Mouse (Mus musculus): ENCODE data around the gene Lamtor2. TPM values are rescaled to one million over a fixed set of nuclear protein-coding genes. Genes with fewer than 3 reads are reported as not detected.

Lamtor2 gene
- polyA plus RNA-seq, 1 experiment from 2014 or later: 256 TPM

- Histone ChIP-seq H3K27me3 (replicated peaks; ENCODE audit: control insufficient read depth, insufficient read depth, low read length) (no peaks in the 10 kb centered on the region), H3K4me3 (ENCODE audit: low read length) (no peak overlapping the region), H3K27ac (ENCODE audit: low read length) (no peak overlapping the region), H3K36me3 (ENCODE audit: control insufficient read depth, insufficient read depth, low read length) (peaks cover 3% of the 10 kb centered on the region; the same call in 1 of the 2 replicates), H3K9ac (ENCODE audit: low read depth, low read length) (no peak overlapping the region), H3K4me1 (ENCODE audit: control insufficient read depth, insufficient read depth, low read length) (peaks cover 30% of the 10 kb centered on the region), H3K4me2 (ENCODE audit: low read depth, low read length) (0 out of 2 replicates have a peak overlapping the region, but pooled peaks have one; percentile 0), H3K9me3 (ENCODE audit: control insufficient read depth, low read length) (no peaks in the 10 kb centered on the region)
- 34% methylated on average over 17 of the region's 17 CpGs for WGBS
- peak; percentile 69 for ATAC-seq
These were observed 26.4 kb downstream of the Lamtor2 start for GRCm38 (mm10) chr3:88526157-88527131.

- Histone ChIP-seq H3K4me2 (ENCODE audit: low read depth, low read length) (no peak overlapping the region), H3K4me1 (ENCODE audit: control insufficient read depth, insufficient read depth, low read length) (peaks cover 23% of the 10 kb centered on the region), H3K4me3 (ENCODE audit: low read length) (no peak overlapping the region), H3K36me3 (ENCODE audit: control insufficient read depth, insufficient read depth, low read length) (peaks cover 3% of the 10 kb centered on the region; the same call in 1 of the 2 replicates), H3K27ac (ENCODE audit: low read length) (no peak overlapping the region), H3K9me3 (ENCODE audit: control insufficient read depth, low read length) (no peaks in the 10 kb centered on the region), H3K9ac (ENCODE audit: low read depth, low read length) (no peak overlapping the region), H3K27me3 (replicated peaks; ENCODE audit: control insufficient read depth, insufficient read depth, low read length) (no peaks in the 10 kb centered on the region)
- no peak for ATAC-seq
- 87% methylated on average over 5 of the region's 5 CpGs for WGBS
These were observed 27.9 kb downstream of the Lamtor2 start for GRCm38 (mm10) chr3:88525021-88525420.

GRCm38 (mm10) chr3:88523027-88523426 is 29.8 kb downstream of the Lamtor2 start:
- Histone ChIP-seq H3K4me2 (ENCODE audit: low read depth, low read length) (no peak overlapping the region), H3K4me1 (ENCODE audit: control insufficient read depth, insufficient read depth, low read length) (peaks cover 12% of the 10 kb centered on the region), H3K9ac (ENCODE audit: low read depth, low read length) (no peak overlapping the region), H3K27ac (ENCODE audit: low read length) (no peak overlapping the region), H3K9me3 (ENCODE audit: control insufficient read depth, low read length) (no peaks in the 10 kb centered on the region), H3K27me3 (replicated peaks; ENCODE audit: control insufficient read depth, insufficient read depth, low read length) (no peaks in the 10 kb centered on the region), H3K36me3 (ENCODE audit: control insufficient read depth, insufficient read depth, low read length) (peaks cover 3% of the 10 kb centered on the region; the same call in 1 of the 2 replicates), H3K4me3 (ENCODE audit: low read length) (no peak overlapping the region)
- no peak for ATAC-seq
- WGBS: 82% methylated on average over 8 of the region's 8 CpGs

- Histone ChIP-seq H3K36me3 (ENCODE audit: control insufficient read depth, insufficient read depth, low read length) (peaks cover 3% of the 10 kb centered on the region; the same call in 1 of the 2 replicates), H3K27me3 (replicated peaks; ENCODE audit: control insufficient read depth, insufficient read depth, low read length) (no peaks in the 10 kb centered on the region), H3K4me1 (ENCODE audit: control insufficient read depth, insufficient read depth, low read length) (peaks cover 6% of the 10 kb centered on the region; the same call in 1 of the 2 replicates), H3K4me3 (ENCODE audit: low read length) (no peak overlapping the region), H3K27ac (ENCODE audit: low read length) (no peak overlapping the region), H3K4me2 (ENCODE audit: low read depth, low read length) (no peak overlapping the region), H3K9ac (ENCODE audit: low read depth, low read length) (no peak overlapping the region), H3K9me3 (ENCODE audit: control insufficient read depth, low read length) (no peaks in the 10 kb centered on the region)
- ATAC-seq: peak; percentile 17
- 29% methylated on average over 9 of the region's 9 CpGs for WGBS
These were observed 31.0 kb downstream of the Lamtor2 start for GRCm38 (mm10) chr3:88521803-88522331.

- H3K27ac ChIP-seq (ENCODE audit: low read length): no peak overlapping the region
- WGBS: 92% methylated on average over 6 of the region's 6 CpGs
- H3K4me1 ChIP-seq (ENCODE audit: control insufficient read depth, insufficient read depth, low read length): peaks cover 7% of the 10 kb centered on the region; the same call in 1 of the 2 replicates
- H3K27me3 ChIP-seq (replicated peaks; ENCODE audit: control insufficient read depth, insufficient read depth, low read length): no peaks in the 10 kb centered on the region
- no peak for ATAC-seq
- peaks cover 3% of the 10 kb centered on the region; the same call in 1 of the 2 replicates for H3K36me3 ChIP-seq (ENCODE audit: control insufficient read depth, insufficient read depth, low read length)
- H3K9me3 ChIP-seq (ENCODE audit: control insufficient read depth, low read length): no peaks in the 10 kb centered on the region
- H3K4me3 ChIP-seq (ENCODE audit: low read length): no peak overlapping the region
- H3K9ac ChIP-seq (ENCODE audit: low read depth, low read length): no peak overlapping the region
- no peak overlapping the region for H3K4me2 ChIP-seq (ENCODE audit: low read depth, low read length)
These were observed 31.7 kb downstream of the Lamtor2 start for GRCm38 (mm10) chr3:88521156-88521555.

GRCm38 (mm10) chr3:88520078-88520477 is 32.8 kb downstream of the Lamtor2 start:
- Histone ChIP-seq H3K4me3 (ENCODE audit: low read length) (no peak overlapping the region), H3K4me2 (ENCODE audit: low read depth, low read length) (no peak overlapping the region), H3K27ac (ENCODE audit: low read length) (no peak overlapping the region), H3K9ac (ENCODE audit: low read depth, low read length) (no peak overlapping the region), H3K4me1 (ENCODE audit: control insufficient read depth, insufficient read depth, low read length) (peaks cover 5% of the 10 kb centered on the region; the same call in 1 of the 2 replicates), H3K27me3 (replicated peaks; ENCODE audit: control insufficient read depth, insufficient read depth, low read length) (no peaks in the 10 kb centered on the region), H3K36me3 (ENCODE audit: control insufficient read depth, insufficient read depth, low read length) (peaks cover 3% of the 10 kb centered on the region; the same call in 1 of the 2 replicates), H3K9me3 (ENCODE audit: control insufficient read depth, low read length) (no peaks in the 10 kb centered on the region)
- ATAC-seq: no peak
- WGBS: 84% methylated on average over 2 of the region's 2 CpGs

GRCm38 (mm10) chr3:88518411-88518810 is 34.5 kb downstream of the Lamtor2 start:
- ATAC-seq: no peak

GRCm38 (mm10) chr3:88516407-88516806 is 36.5 kb downstream of the Lamtor2 start:
- Histone ChIP-seq H3K9me3 (ENCODE audit: control insufficient read depth, low read length) (no peaks in the 10 kb centered on the region), H3K36me3 (ENCODE audit: control insufficient read depth, insufficient read depth, low read length) (no peaks in the 10 kb centered on the region), H3K4me2 (ENCODE audit: low read depth, low read length) (no peak overlapping the region), H3K4me3 (ENCODE audit: low read length) (no peak overlapping the region), H3K9ac (ENCODE audit: low read depth, low read length) (no peak overlapping the region), H3K27me3 (replicated peaks; ENCODE audit: control insufficient read depth, insufficient read depth, low read length) (no peaks in the 10 kb centered on the region), H3K4me1 (ENCODE audit: control insufficient read depth, insufficient read depth, low read length) (peaks cover 34% of the 10 kb centered on the region), H3K27ac (ENCODE audit: low read length) (no peak overlapping the region)
- no peak for ATAC-seq
- WGBS: 58% methylated on average over 2 of the region's 2 CpGs

More at GRCm38 (mm10) chr3:88518411-88518810, 34.5 kb downstream of the Lamtor2 start:
- Histone ChIP-seq H3K9me3 (ENCODE audit: control insufficient read depth, low read length) (no peaks in the 10 kb centered on the region), H3K27me3 (replicated peaks; ENCODE audit: control insufficient read depth, insufficient read depth, low read length) (no peaks in the 10 kb centered on the region), H3K4me3 (ENCODE audit: low read length) (no peak overlapping the region), H3K4me1 (ENCODE audit: control insufficient read depth, insufficient read depth, low read length) (peaks cover 16% of the 10 kb centered on the region), H3K27ac (ENCODE audit: low read length) (no peak overlapping the region), H3K9ac (ENCODE audit: low read depth, low read length) (no peak overlapping the region), H3K4me2 (ENCODE audit: low read depth, low read length) (no peak overlapping the region), H3K36me3 (ENCODE audit: control insufficient read depth, insufficient read depth, low read length) (no peaks in the 10 kb centered on the region)
- WGBS: 71% methylated on average over 4 of the region's 4 CpGs

- 66% methylated on average over 2 of the region's 2 CpGs for WGBS
- Histone ChIP-seq H3K36me3 (ENCODE audit: control insufficient read depth, insufficient read depth, low read length) (no peaks in the 10 kb centered on the region), H3K4me1 (ENCODE audit: control insufficient read depth, insufficient read depth, low read length) (peaks cover 43% of the 10 kb centered on the region), H3K27me3 (replicated peaks; ENCODE audit: control insufficient read depth, insufficient read depth, low read length) (no peaks in the 10 kb centered on the region), H3K9me3 (ENCODE audit: control insufficient read depth, low read length) (no peaks in the 10 kb centered on the region), H3K4me2 (ENCODE audit: low read depth, low read length) (no peak overlapping the region), H3K9ac (ENCODE audit: low read depth, low read length) (no peak overlapping the region), H3K27ac (ENCODE audit: low read length) (no peak overlapping the region), H3K4me3 (ENCODE audit: low read length) (no peak overlapping the region)
- ATAC-seq: 0 out of 2 replicates have a peak, but pooled peaks have one; percentile 33
These were observed 37.8 kb downstream of the Lamtor2 start for GRCm38 (mm10) chr3:88515095-88515386.
